Mouse (Mus musculus) E14TG2a.4 (cell line): ENCODE results near the gene Pign.

Experiments used
- CTCF ChIP-seq: conservative IDR thresholded peaks from 2 replicates; pipeline ENCODE4 v1.5.1; 2014; ENCODE audit warnings: low read length
- NANOG ChIP-seq: IDR thresholded peaks from 2 replicates; pipeline ENCODE4 v1.6.1; 2014; ENCODE audit warnings: borderline replicate concordance, low read length, mixed read lengths
- POU5F1 ChIP-seq: IDR thresholded peaks from 2 replicates; pipeline ENCODE4 v1.6.1; 2014; ENCODE audit warnings: low read length, borderline replicate concordance

DNA sequence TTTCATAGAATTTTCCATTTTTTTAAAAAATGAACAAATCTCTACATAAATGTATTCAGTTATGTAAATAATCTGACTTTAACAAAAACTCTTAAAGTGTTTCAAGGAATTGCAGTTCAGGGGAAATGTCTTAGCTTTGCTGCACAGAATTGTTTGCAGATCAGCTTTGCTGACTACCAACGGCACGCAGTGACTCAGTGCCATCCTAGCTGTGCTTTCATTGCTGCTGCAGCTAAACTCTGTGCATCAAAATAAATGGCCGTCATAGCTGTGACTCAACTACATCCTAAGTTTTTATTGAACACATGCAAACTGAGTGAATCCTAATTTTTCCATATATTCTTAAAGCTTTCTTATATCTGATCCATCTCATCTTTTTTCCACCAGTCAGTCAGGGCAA is 22.0 kb upstream of the Pign start:
- TF ChIP-seq CTCF = no peak
- no peak for TF ChIP-seq NANOG
- TF ChIP-seq POU5F1 = no peak
